Mouse (Mus musculus) neural tube, embryonic 11.5 days (tissue): ENCODE results near the gene Mrpl58. TPM values are rescaled to one million over a fixed set of nuclear protein-coding genes. Genes with fewer than 3 reads are reported as not detected.
A peak's percentile ranks its signal among the peaks of the same experiment; 100 is the strongest.

Experiments
- ATAC-seq: fragments of 200-750 bp; cut with Nextera tagmentation; 2 replicates; pipeline ENCODE4 v1.8.0; 2017; ENCODE audit warnings: moderate number of reproducible peaks, mild to moderate bottlenecking, moderate TSS enrichment, moderate library complexity; ENCODE audit not compliant: insufficient read depth, low FRiP score, low TSS enrichment
- DNase-seq: peaks from one replicate; pipeline ENCODE4 v3.0.0-alpha.2; 2015; ENCODE audit warnings: low spot score
- H3K27ac ChIP-seq: fragments of 300-500 bp; sonication (generic); 2 replicates; pipeline ENCODE4 v1.5.1; 2014; ENCODE audit warnings: low read depth, mild to moderate bottlenecking, low read length
- H3K27me3 ChIP-seq: fragments of 300-500 bp; sonication (generic); 2 replicates; pipeline ENCODE4 v1.6.1; 2014; ENCODE audit warnings: mild to moderate bottlenecking, low read length, mixed read lengths; ENCODE audit not compliant: control insufficient read depth, insufficient read depth
- H3K36me3 ChIP-seq: fragments of 300-500 bp; sonication (generic); 2 replicates; pipeline ENCODE4 v1.6.1; 2014; ENCODE audit warnings: mild to moderate bottlenecking, low read length, moderate library complexity, mixed read lengths; ENCODE audit not compliant: control insufficient read depth, insufficient read depth
- H3K4me1 ChIP-seq: fragments of 300-500 bp; sonication (generic); 2 replicates; pipeline ENCODE4 v1.6.1; 2014; ENCODE audit warnings: low read length, mixed read lengths; ENCODE audit not compliant: control insufficient read depth, insufficient read depth
- H3K4me2 ChIP-seq: fragments of 300-500 bp; sonication (generic); 2 replicates; pipeline ENCODE4 v1.6.1; 2014; ENCODE audit warnings: low read depth, mild to moderate bottlenecking, moderate library complexity
- H3K4me3 ChIP-seq: fragments of 300-500 bp; sonication (generic); 2 replicates; pipeline ENCODE4 v1.5.1; 2014; ENCODE audit warnings: low read depth, low read length
- H3K9ac ChIP-seq: fragments of 300-500 bp; sonication (generic); 2 replicates; pipeline ENCODE4 v1.6.1; 2014; ENCODE audit warnings: mild to moderate bottlenecking, low read length
- H3K9me3 ChIP-seq: fragments of 300-500 bp; sonication (generic); 2 replicates; pipeline ENCODE4 v1.6.1; 2016; ENCODE audit warnings: low read length; ENCODE audit not compliant: control insufficient read depth
- WGBS: fragments of 180-500 bp; shearing (Covaris S2); extraction: QIAGEN DNeasy Blood & Tissue Kit; methylation state at CpG from one replicate; pipeline ENCODE4 v1.1.7; 2014; 5-methylcytosine and 5-hydroxymethylcytosine counted together
- polyA plus RNA-seq: library from polyadenylated mRNA; unstranded; fragments of >200 nt; fragmentation: Nextera tagmentation; extraction: Ambion mirVana; gene quantifications from 2 replicates; pipeline ENCODE4 v1.2.1, GENCODE M21; 2014

Mrpl58 gene
- polyA plus RNA-seq, 1 experiment from 2014 or later = 230 TPM

GRCm38 (mm10) chr11:115439906-115440595, 36.5 kb downstream of the Mrpl58 start, which contains the start of gene Trim80:
Gene Trim80 (plus strand): TSS chr11:115440545.
- WGBS = 93% methylated on average over 9 of the region's 9 CpGs

GRCm38 (mm10) chr11:115441417-115441816, 37.9 kb downstream of the Mrpl58 start:
- Histone ChIP-seq H3K4me2 (no peak overlapping the region), H3K27ac (no peak overlapping the region)

More at GRCm38 (mm10) chr11:115439906-115440595, 36.5 kb downstream of the Mrpl58 start, which contains the start of gene Trim80:
- Histone ChIP-seq H3K27me3 (no peaks in the 10 kb centered on the region), H3K9ac (peak within 1 kb of the TSS; percentile 7; the same call in 1 of the 2 replicates), H3K4me1 (no peaks in the 10 kb centered on the region; the same call in 1 of the 2 replicates), H3K27ac (no peak within 1 kb of the TSS), H3K9me3 (no peaks in the 10 kb centered on the region), H3K4me3 (no peak within 1 kb of the TSS), H3K36me3 (no peaks in the 10 kb centered on the region), H3K4me2 (no peak within 1 kb of the TSS)
- no peak for ATAC-seq
- no peak for DNase-seq

DNA sequence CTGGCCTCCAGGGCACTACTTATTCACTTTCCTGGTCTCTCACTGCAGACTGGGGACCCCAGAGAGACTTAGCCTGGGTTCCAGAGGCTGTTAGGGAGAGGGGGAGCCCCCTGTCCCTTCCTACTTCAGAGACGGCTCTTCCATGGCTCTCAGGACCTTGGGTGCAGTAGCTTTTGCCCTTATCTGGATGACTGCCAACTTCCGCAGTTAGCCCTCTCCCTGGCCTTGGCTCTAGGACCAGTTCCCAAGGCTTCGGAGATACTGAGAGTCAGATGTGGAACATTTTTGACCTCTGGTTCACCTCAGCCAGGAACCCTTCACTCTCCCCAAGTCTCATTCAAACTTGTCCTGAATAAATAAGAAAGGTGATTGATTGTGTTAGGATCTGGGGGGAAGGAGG, 43.4 kb downstream of the Mrpl58 start:
- ATAC-seq (no peak), DNase-seq (no peak)
- 75% methylated on average over 3 of the region's 3 CpGs for WGBS
- no peaks in the 10 kb centered on the region for H3K27me3 ChIP-seq
- H3K9ac ChIP-seq = no peak overlapping the region
- no peak overlapping the region for H3K4me2 ChIP-seq
- no peak overlapping the region for H3K27ac ChIP-seq
- H3K36me3 ChIP-seq = no peaks in the 10 kb centered on the region
- no peaks in the 10 kb centered on the region for H3K4me1 ChIP-seq
- H3K9me3 ChIP-seq = no peaks in the 10 kb centered on the region
- H3K4me3 ChIP-seq = no peak overlapping the region

More at GRCm38 (mm10) chr11:115441417-115441816, 37.9 kb downstream of the Mrpl58 start:
- no peaks in the 10 kb centered on the region for H3K27me3 ChIP-seq
- H3K9ac ChIP-seq = peak overlapping the region; percentile 7; the same call in 1 of the 2 replicates
- H3K4me3 ChIP-seq = no peak overlapping the region
- ATAC-seq (no peak), DNase-seq (peak; percentile 19)
- H3K36me3 ChIP-seq = no peaks in the 10 kb centered on the region
- H3K4me1 ChIP-seq = no peaks in the 10 kb centered on the region
- WGBS = 43% methylated on average over 15 of the region's 15 CpGs
- H3K9me3 ChIP-seq = no peaks in the 10 kb centered on the region

- H3K9ac ChIP-seq = no peak overlapping the region
- WGBS = 86% methylated on average over 11 of the region's 11 CpGs
- no peak overlapping the region for H3K4me2 ChIP-seq
- H3K27me3 ChIP-seq = no peaks in the 10 kb centered on the region
- DNase-seq (no peak), ATAC-seq (no peak)
- no peak overlapping the region for H3K4me3 ChIP-seq
- no peaks in the 10 kb centered on the region for H3K4me1 ChIP-seq
- no peaks in the 10 kb centered on the region for H3K36me3 ChIP-seq
- H3K27ac ChIP-seq = no peak overlapping the region
- no peaks in the 10 kb centered on the region for H3K9me3 ChIP-seq
Observed at GRCm38 (mm10) chr11:115447321-115447885, 43.9 kb downstream of the Mrpl58 start.

- Histone ChIP-seq H3K27ac (no peak overlapping the region), H3K4me1 (no peaks in the 10 kb centered on the region), H3K27me3 (no peaks in the 10 kb centered on the region), H3K9me3 (no peaks in the 10 kb centered on the region), H3K9ac (no peak overlapping the region), H3K36me3 (no peaks in the 10 kb centered on the region), H3K4me3 (no peak overlapping the region), H3K4me2 (no peak overlapping the region)
- 85% methylated on average over 16 of the region's 16 CpGs for WGBS
- no peak for DNase-seq
- ATAC-seq = no peak
Observed at GRCm38 (mm10) chr11:115448075-115448474, 44.5 kb downstream of the Mrpl58 start.

- no peak overlapping the region for H3K27ac ChIP-seq
- H3K27me3 ChIP-seq = no peaks in the 10 kb centered on the region
- DNase-seq = no peak
- H3K9ac ChIP-seq = no peak overlapping the region
- no peak overlapping the region for H3K4me2 ChIP-seq
- H3K4me1 ChIP-seq = no peaks in the 10 kb centered on the region
- no peaks in the 10 kb centered on the region for H3K9me3 ChIP-seq
- ATAC-seq = no peak
- H3K36me3 ChIP-seq = no peaks in the 10 kb centered on the region
- WGBS = 53% methylated on average over 7 of the region's 7 CpGs
- H3K4me3 ChIP-seq = no peak overlapping the region
Observed at GRCm38 (mm10) chr11:115448998-115449397, 45.4 kb downstream of the Mrpl58 start.

DNA sequence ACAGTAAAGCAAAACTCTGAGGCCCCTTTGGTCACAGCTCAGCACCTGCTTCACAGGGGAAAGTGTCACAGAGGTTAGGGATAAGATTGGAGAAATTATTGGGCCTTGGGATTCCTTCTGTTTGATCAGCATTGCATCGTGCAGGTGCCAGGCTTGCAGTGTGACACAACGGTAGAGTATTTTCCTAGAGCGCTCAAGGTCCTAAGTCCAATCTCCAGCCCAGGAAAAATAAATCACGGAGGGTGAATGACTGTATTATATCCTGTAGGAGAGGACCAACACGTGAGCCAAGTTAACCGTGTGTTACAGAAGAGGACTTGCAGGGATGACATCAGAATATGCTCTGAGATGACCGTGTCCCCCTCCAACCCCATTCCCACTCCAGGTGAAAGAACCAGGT, 46.6 kb downstream of the Mrpl58 start:
- DNase-seq (no peak), ATAC-seq (no peak)
- Histone ChIP-seq H3K4me2 (no peak overlapping the region), H3K27me3 (no peaks in the 10 kb centered on the region), H3K4me1 (no peaks in the 10 kb centered on the region), H3K9ac (no peak overlapping the region), H3K36me3 (no peaks in the 10 kb centered on the region), H3K9me3 (no peaks in the 10 kb centered on the region), H3K27ac (no peak overlapping the region), H3K4me3 (no peak overlapping the region)
- WGBS = 92% methylated on average over 7 of the region's 7 CpGs

- no peaks in the 10 kb centered on the region for H3K9me3 ChIP-seq
- no peak overlapping the region for H3K4me2 ChIP-seq
- DNase-seq (no peak), ATAC-seq (no peak)
- H3K4me3 ChIP-seq = no peak overlapping the region
- H3K27me3 ChIP-seq = no peaks in the 10 kb centered on the region
- 91% methylated on average over 8 of the region's 8 CpGs for WGBS
- no peaks in the 10 kb centered on the region for H3K4me1 ChIP-seq
- H3K9ac ChIP-seq = no peak overlapping the region
- H3K27ac ChIP-seq = no peak overlapping the region
- H3K36me3 ChIP-seq = no peaks in the 10 kb centered on the region
Observed at GRCm38 (mm10) chr11:115451781-115452241, 48.3 kb downstream of the Mrpl58 start.
